ENCODE assay signal across 8 mouse cellular contexts in the genomic region with DNA sequence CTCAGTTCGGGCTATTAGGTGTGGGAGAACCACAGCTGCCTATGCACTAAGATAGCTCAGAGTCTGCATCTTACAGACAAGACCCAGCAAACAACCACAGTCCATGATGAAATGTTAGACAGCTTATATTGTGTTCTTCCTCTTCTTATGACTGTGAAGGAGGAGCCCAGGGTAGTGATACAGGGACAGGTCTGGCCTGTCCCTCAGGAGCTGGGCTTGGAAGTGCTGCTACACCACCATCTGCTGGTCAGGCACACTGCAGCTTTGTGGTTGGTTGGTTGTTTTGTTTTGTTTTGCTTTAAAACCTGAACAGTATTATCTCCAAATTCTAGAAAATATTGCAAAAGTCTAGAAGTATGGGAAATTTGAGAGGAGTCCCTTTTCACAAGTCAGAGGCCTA. TPM values are rescaled to one million over a fixed set of nuclear protein-coding genes. Genes with fewer than 3 reads are reported as not detected.
A peak's percentile ranks its signal among the peaks of the same experiment; 100 is the strongest.
DNase-seq lines count a peak whose midpoint lies in the region; ATAC-seq lines count a peak whose summit lies in the region.

No protein-coding gene starts in this region.

- ATAC-seq in common myeloid progenitor, adult 5-6 weeks (replicated peaks; ENCODE audit: low read depth, poor library complexity, severe bottlenecking) = peak; percentile 93

- peak; percentile 93 for DNase-seq in heart, adult 11 months
- DNase-seq in heart, adult 8-10 months (ENCODE audit: low spot score) = no peak
- DNase-seq in 416B (ENCODE audit: low read depth) = peak; percentile 86
- peak; percentile 40 for DNase-seq in kidney, postnatal 14 days
- no peak for DNase-seq in spleen, postnatal 4 days (ENCODE audit: low spot score in 2 of 2)
- no peak for DNase-seq in T-cell, adult 2 months (ENCODE audit: low spot score)
- no peak for DNase-seq in B cell, adult 2 months

RNA-seq across cellular contexts. Expression of gene Slc38a6, which starts 38.2 kb away (rescaled TPM):
- total RNA-seq in heart, adult 8-10 months (2022) = 1 to 10 TPM; 3.2 to 5.8 (median 4.5) TPM
- 3.6 and 6.0 TPM in 2 replicates for total RNA-seq in common myeloid progenitor, adult 5-6 weeks (2017)

RNA-seq across cellular contexts. Expression of gene Trmt5, which starts 38.2 kb away (rescaled TPM):
- 10 to 100 TPM; 39.5 to 63.8 (median 49.1) TPM for total RNA-seq in heart, adult 8-10 months (2022)
- 26.2 and 37.5 TPM in 2 replicates for total RNA-seq in common myeloid progenitor, adult 5-6 weeks (2017)

Comparison
In these comparisons a context has a peak if more than half of its experiments do, and no peak if none do; other contexts are left out.
1. DNase-seq: peak in heart, adult 11 months (single experiment), 416B (single experiment) and kidney, postnatal 14 days (single experiment); none in heart, adult 8-10 months (single experiment), spleen, postnatal 4 days (0 of 2), T-cell, adult 2 months (single experiment) and B cell, adult 2 months (0 of 2).